Mouse (Mus musculus): ENCODE measurements around the gene Plekhm3.

DNA sequence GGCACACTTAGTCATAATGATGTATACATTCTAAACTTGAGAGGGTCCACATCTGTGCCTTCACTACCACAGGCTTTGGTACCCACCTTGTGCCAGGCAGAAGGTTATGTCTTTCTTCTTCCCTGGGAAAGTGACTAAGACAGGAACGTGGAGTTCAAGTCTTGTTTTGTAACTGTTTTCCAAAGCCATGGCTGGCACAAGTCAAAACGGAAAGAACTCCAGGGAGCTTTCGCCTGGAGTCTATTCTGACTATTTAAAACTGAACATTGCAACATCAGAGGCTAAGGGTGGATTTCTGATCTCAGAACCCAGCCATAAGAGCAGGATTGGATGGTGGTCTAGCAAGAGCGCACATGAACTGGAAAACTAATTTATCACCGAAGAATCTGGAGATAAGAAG is 120.0 kb downstream of the Plekhm3 start:
- TF ChIP-seq CTCF (IDR thresholded peaks at IDR 0.05; ENCODE audit: insufficient read depth, low read length) (no peak), POLR2A (IDR thresholded peaks at IDR 0.05; ENCODE audit: borderline replicate concordance, extremely low read depth, low read depth, low read length) (no peak)

All from lung, adult 2 months (tissue).